Mouse (Mus musculus) forebrain, embryonic 16.5 days (tissue): Measurements from ENCODE around the gene Apol6. TPM values are rescaled to one million over a fixed set of nuclear protein-coding genes. Genes with fewer than 3 reads are reported as not detected.

ENCODE experiments used
- ATAC-seq: fragments of 200-750 bp; cut with Nextera tagmentation; 2 replicates; pipeline ENCODE4 v1.8.0; 2017; ENCODE audit warnings: mild to moderate bottlenecking, moderate library complexity
- H3K27ac ChIP-seq: fragments of 300-500 bp; sonication (generic); 2 replicates; pipeline ENCODE4 v1.5.1; 2014; ENCODE audit warnings: low read length, control low read depth
- H3K27me3 ChIP-seq: fragments of 300-500 bp; sonication (generic); replicated peaks from 2 replicates; pipeline ENCODE4 v1.6.1; 2014; ENCODE audit warnings: low read length; ENCODE audit not compliant: control insufficient read depth, insufficient read depth
- H3K36me3 ChIP-seq: fragments of 300-500 bp; sonication (generic); 2 replicates; pipeline ENCODE4 v1.6.1; 2014; ENCODE audit not compliant: control insufficient read depth, insufficient read depth
- H3K4me1 ChIP-seq: fragments of 300-500 bp; sonication (generic); replicated peaks from 2 replicates; pipeline ENCODE4 v1.6.1; 2014; ENCODE audit warnings: low read length; ENCODE audit not compliant: control insufficient read depth, insufficient read depth
- H3K4me2 ChIP-seq: fragments of 300-500 bp; sonication (generic); 2 replicates; pipeline ENCODE4 v1.6.1; 2014; ENCODE audit warnings: mild to moderate bottlenecking, low read length, control low read depth
- H3K4me3 ChIP-seq: fragments of 300-500 bp; sonication (generic); replicated peaks from 2 replicates; pipeline ENCODE4 v1.5.1; 2014; ENCODE audit warnings: mild to moderate bottlenecking, low read length, control low read depth
- H3K9ac ChIP-seq: fragments of 300-500 bp; sonication (generic); replicated peaks from 2 replicates; pipeline ENCODE4 v1.6.1; 2014; ENCODE audit warnings: low read depth, low read length, control low read depth
- H3K9me3 ChIP-seq: fragments of 300-500 bp; sonication (generic); 2 replicates; pipeline ENCODE4 v1.6.1; 2016; ENCODE audit warnings: low read length; ENCODE audit not compliant: control insufficient read depth
- WGBS: fragments of 180-500 bp; shearing (Covaris S2); extraction: QIAGEN DNeasy Blood & Tissue Kit; methylation state at CpG from one replicate; pipeline ENCODE4 v1.1.7; 2014; 5-methylcytosine and 5-hydroxymethylcytosine counted together
- polyA plus RNA-seq: library from polyadenylated mRNA; unstranded; fragments of >200 nt; fragmentation: Nextera tagmentation; extraction: Ambion mirVana; gene quantifications from 2 replicates; pipeline ENCODE4 v1.2.1, GENCODE M21; 2015

Gene Apol6
- polyA plus RNA-seq, 1 experiment from 2014 or later: not detected

- no peak overlapping the region for H3K4me3 ChIP-seq
- no peaks in the 10 kb centered on the region for H3K27me3 ChIP-seq
- peaks cover 10% of the 10 kb centered on the region for H3K4me1 ChIP-seq
- H3K9me3 ChIP-seq: no peaks in the 10 kb centered on the region
- no peak overlapping the region for H3K27ac ChIP-seq
- H3K9ac ChIP-seq: no peak overlapping the region
- peaks cover 7% of the 10 kb centered on the region for H3K36me3 ChIP-seq
- no peak for ATAC-seq
- no peak overlapping the region for H3K4me2 ChIP-seq
- 54% methylated on average over 4 of the region's 4 CpGs for WGBS
These were observed 28.1 kb downstream of the Apol6 start for GRCm38 (mm10) chr15:77072556-77073163.

- 84% methylated on average over 3 of the region's 3 CpGs for WGBS
- Histone ChIP-seq H3K27me3 (no peaks in the 10 kb centered on the region), H3K4me3 (no peak overlapping the region), H3K36me3 (peaks cover 15% of the 10 kb centered on the region), H3K9me3 (no peaks in the 10 kb centered on the region), H3K9ac (no peak overlapping the region), H3K27ac (no peak overlapping the region), H3K4me2 (no peak overlapping the region), H3K4me1 (peaks cover 16% of the 10 kb centered on the region)
- no peak for ATAC-seq
These were observed 32.0 kb downstream of the Apol6 start for GRCm38 (mm10) chr15:77076523-77076922.

- no peak for ATAC-seq
- whole genome bisulfite sequencing: 89% methylated on average over 9 of the region's 9 CpGs
- Histone ChIP-seq H3K27ac (no peak overlapping the region), H3K4me1 (peaks cover 10% of the 10 kb centered on the region), H3K4me2 (no peak overlapping the region), H3K4me3 (no peak overlapping the region), H3K9me3 (no peaks in the 10 kb centered on the region), H3K36me3 (peaks cover 18% of the 10 kb centered on the region), H3K27me3 (no peaks in the 10 kb centered on the region), H3K9ac (no peak overlapping the region)
These were observed 33.4 kb downstream of the Apol6 start for GRCm38 (mm10) chr15:77077906-77078305.

GRCm38 (mm10) chr15:77078786-77079185, 34.3 kb downstream of the Apol6 start:
- Histone ChIP-seq H3K36me3 (peaks cover 21% of the 10 kb centered on the region), H3K27me3 (no peaks in the 10 kb centered on the region), H3K27ac (no peak overlapping the region; the same call in 1 of the 2 replicates), H3K4me2 (no peak overlapping the region), H3K4me1 (peaks cover 9% of the 10 kb centered on the region; the same call in 1 of the 2 replicates), H3K4me3 (no peak overlapping the region), H3K9me3 (no peaks in the 10 kb centered on the region), H3K9ac (no peak overlapping the region)
- ATAC-seq: no peak
- 33% methylated on average over 3 of the region's 3 CpGs for WGBS

GRCm38 (mm10) chr15:77079256-77079822, 34.8 kb downstream of the Apol6 start:
- WGBS: 54% methylated on average over 14 of the region's 14 CpGs
- Histone ChIP-seq H3K4me2 (no peak overlapping the region), H3K9me3 (no peaks in the 10 kb centered on the region), H3K36me3 (peaks cover 24% of the 10 kb centered on the region), H3K27ac (no peak overlapping the region), H3K4me3 (no peak overlapping the region), H3K9ac (no peak overlapping the region), H3K4me1 (peaks cover 9% of the 10 kb centered on the region; the same call in 1 of the 2 replicates), H3K27me3 (no peaks in the 10 kb centered on the region)
- no peak for ATAC-seq

- Histone ChIP-seq H3K9ac (no peak overlapping the region), H3K36me3 (peaks cover 26% of the 10 kb centered on the region), H3K4me3 (no peak overlapping the region), H3K27me3 (no peaks in the 10 kb centered on the region), H3K27ac (no peak overlapping the region), H3K9me3 (no peaks in the 10 kb centered on the region), H3K4me2 (no peak overlapping the region), H3K4me1 (peaks cover 9% of the 10 kb centered on the region; the same call in 1 of the 2 replicates)
- ATAC-seq: no peak
- 64% methylated on average over 11 of the region's 11 CpGs for WGBS
These were observed 35.4 kb downstream of the Apol6 start for GRCm38 (mm10) chr15:77079890-77080361.

- peaks cover 34% of the 10 kb centered on the region for H3K36me3 ChIP-seq
These were observed 36.2 kb downstream of the Apol6 start for GRCm38 (mm10) chr15:77080684-77081254.

GRCm38 (mm10) chr15:77081454-77081853, 36.9 kb downstream of the Apol6 start:
- no peak for ATAC-seq
- no peaks in the 10 kb centered on the region for H3K27me3 ChIP-seq
- peaks cover 9% of the 10 kb centered on the region; the same call in 1 of the 2 replicates for H3K4me1 ChIP-seq
- no peak overlapping the region for H3K4me3 ChIP-seq
- no peak overlapping the region for H3K9ac ChIP-seq
- no peak overlapping the region for H3K27ac ChIP-seq
- WGBS: 92% methylated on average over 5 of the region's 5 CpGs
- H3K4me2 ChIP-seq: no peak overlapping the region
- H3K36me3 ChIP-seq: peaks cover 35% of the 10 kb centered on the region
- no peaks in the 10 kb centered on the region for H3K9me3 ChIP-seq

More at GRCm38 (mm10) chr15:77080684-77081254, 36.2 kb downstream of the Apol6 start:
- Histone ChIP-seq H3K9ac (no peak overlapping the region), H3K4me2 (no peak overlapping the region), H3K27me3 (no peaks in the 10 kb centered on the region), H3K27ac (no peak overlapping the region), H3K4me3 (no peak overlapping the region), H3K9me3 (no peaks in the 10 kb centered on the region), H3K4me1 (peaks cover 9% of the 10 kb centered on the region; the same call in 1 of the 2 replicates)
- WGBS: 79% methylated on average over 14 of the region's 14 CpGs
- ATAC-seq: no peak

- 90% methylated on average over 7 of the region's 7 CpGs for WGBS
- no peak for ATAC-seq
These were observed 41.3 kb downstream of the Apol6 start for GRCm38 (mm10) chr15:77085818-77086217.

More at GRCm38 (mm10) chr15:77085818-77086217, 41.3 kb downstream of the Apol6 start:
- Histone ChIP-seq H3K4me1 (peaks cover 2% of the 10 kb centered on the region; the same call in 1 of the 2 replicates), H3K9me3 (no peaks in the 10 kb centered on the region), H3K27me3 (no peaks in the 10 kb centered on the region), H3K4me2 (no peak overlapping the region), H3K4me3 (no peak overlapping the region), H3K27ac (no peak overlapping the region), H3K9ac (no peak overlapping the region), H3K36me3 (peaks cover 22% of the 10 kb centered on the region)
